Mouse (Mus musculus) lung, adult 2 months (tissue): ENCODE measurements around the gene Dpysl5.

ENCODE experiments used
- CTCF ChIP-seq: fragments of 200-500 bp; IDR thresholded peaks from 2 replicates; pipeline ENCODE4 v1.5.1; 2011; ENCODE audit warnings: mild to moderate bottlenecking, low read length, control low read depth; ENCODE audit not compliant: insufficient read depth
- POLR2A ChIP-seq: fragments of 200-500 bp; IDR thresholded peaks from 2 replicates; pipeline ENCODE4 v1.6.1; 2011; ENCODE audit warnings: low read depth, mild to moderate bottlenecking, control low read depth, low read length, borderline replicate concordance; ENCODE audit errors: extremely low read depth

DNA sequence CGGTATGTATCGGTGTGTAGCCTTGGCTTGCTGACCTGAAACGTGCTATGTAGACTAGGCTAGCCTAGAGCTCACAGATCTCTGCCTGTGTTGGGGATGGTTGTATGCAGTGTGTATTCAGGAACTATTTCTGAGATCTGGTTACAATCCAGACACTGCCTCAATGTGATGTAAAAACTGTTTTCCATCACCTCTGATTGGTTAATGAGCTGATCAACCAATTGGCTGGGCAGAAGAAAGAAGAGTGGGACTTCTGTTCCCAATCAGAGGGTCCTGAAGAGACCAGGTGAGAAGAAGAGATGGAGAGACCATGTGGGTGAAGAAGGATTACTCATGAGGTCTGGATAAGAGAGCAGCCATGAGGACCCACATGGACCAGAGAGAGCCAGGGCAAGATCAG lies 43.7 kb upstream of the Dpysl5 start:
- no peak for TF ChIP-seq CTCF
- no peak for TF ChIP-seq POLR2A
